Mouse (Mus musculus) gastrocnemius, postnatal 14 days (tissue): Measurements from ENCODE around the gene Gm5678. TPM values are rescaled to one million over a fixed set of nuclear protein-coding genes. Genes with fewer than 3 reads are reported as not detected.

Experiments used
- DNase-seq: peaks from one replicate; pipeline ENCODE4 v3.0.0; 2021; ENCODE audit warnings: mixed read lengths
- intact Hi-C: fragments of 180-260 bp; cut with DNase I; formaldehyde crosslinking; loops from one replicate; pipeline ENCODE4 v1.15.1; 2025; ENCODE audit warnings: low total_unique reads
- long read RNA-seq, 2 experiments: library from polyadenylated mRNA; stranded (forward); transcript quantifications; one replicate each; pipeline ENCODE4 v2.0.0; 2021
- total RNA-seq, 2 experiments: library from RNA; stranded (reverse); gene quantifications; 2 replicates each; pipeline ENCODE4 v1.2.3; 2021

The Gm5678 gene
- total RNA-seq: 1 to 10 TPM in 1 of 2 experiments, under 1 TPM in 1; 0.91 to 1.2 TPM
- long read RNA-seq, experiment 1: 0 reads
- long read RNA-seq, experiment 2: 0 reads

- intact Hi-C loops: no loop called here
- no peak for DNase-seq
Observed at GRCm38 (mm10) chr16:93627761-93628400, at the start of gene Gm5678. Gm5678 (plus strand) TSS chr16:93628097.

DNA sequence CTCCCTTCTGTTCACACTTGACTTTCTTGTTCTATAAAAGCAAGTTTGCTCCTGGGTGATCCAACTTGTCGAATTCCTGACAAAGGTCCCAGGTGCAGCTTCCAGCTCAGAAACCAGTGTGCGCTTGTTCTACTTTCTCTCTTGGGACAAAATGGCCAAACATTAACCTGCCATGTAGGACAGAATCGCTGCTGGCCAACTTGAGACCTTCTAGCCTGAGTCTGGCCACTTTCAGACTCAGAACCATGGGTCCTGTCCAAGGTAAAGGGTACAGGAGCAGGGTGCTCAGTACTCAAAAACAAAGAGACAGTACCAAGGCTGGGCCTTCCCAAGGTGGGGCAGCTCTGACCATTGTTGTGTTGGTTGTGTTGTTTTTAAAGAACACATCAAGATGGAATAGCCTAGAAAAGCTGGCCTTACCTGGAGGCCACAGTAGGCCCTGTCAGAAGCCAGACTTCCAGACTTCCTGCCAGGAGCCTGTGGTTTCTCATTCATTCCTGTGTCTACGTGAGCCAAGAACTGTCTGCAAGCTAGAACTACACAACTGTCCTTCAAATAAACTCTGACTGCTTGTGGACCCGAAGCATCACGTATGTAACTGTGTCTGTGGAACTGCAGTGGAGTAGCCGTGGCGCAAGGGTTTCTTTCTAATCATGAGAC lies 49.4 kb upstream of the Gm5678 start:
- DNase-seq: no peak
- intact Hi-C loops: no loop called here

GRCm38 (mm10) chr16:93581125-93581524 lies 46.8 kb upstream of the Gm5678 start:
- DNase-seq: no peak
- intact Hi-C loops: no loop called here

DNA sequence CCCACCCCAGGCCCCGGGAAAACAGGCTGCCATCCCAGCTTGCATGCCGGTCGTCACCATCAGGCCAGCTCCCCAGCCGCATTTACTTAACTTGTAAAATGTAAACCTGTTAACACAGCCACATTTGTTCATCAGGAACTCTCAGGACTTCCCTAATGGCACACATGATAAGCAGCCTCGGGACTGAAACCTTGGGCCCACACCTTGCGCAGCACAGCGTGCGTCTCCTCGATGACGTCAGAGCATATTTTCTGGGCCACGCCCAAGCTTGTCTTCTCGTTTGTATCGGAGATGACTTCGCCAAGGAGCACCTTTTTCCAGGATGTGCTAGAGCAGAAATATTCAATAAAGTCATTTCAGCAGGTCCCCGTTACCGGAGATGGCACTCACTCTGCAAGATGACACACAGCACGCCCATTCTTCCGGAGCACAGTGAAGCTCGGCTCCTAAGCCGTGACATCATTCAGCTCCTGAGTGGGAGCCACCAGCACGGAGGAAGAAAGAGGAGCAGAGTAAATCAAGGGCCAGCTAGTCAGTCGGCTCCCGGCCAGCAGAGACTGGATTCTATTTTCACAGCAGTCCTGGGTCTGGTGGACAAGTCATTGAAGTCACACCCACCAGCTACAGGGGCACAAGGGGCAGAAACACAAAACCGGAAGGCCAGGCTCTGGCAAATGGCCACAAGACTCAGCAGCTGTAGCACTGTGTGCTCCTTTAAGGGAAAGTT lies 42.8 kb upstream of the Gm5678 start:
- DNase-seq: no peak
- intact Hi-C loops: no loop called here

DNA sequence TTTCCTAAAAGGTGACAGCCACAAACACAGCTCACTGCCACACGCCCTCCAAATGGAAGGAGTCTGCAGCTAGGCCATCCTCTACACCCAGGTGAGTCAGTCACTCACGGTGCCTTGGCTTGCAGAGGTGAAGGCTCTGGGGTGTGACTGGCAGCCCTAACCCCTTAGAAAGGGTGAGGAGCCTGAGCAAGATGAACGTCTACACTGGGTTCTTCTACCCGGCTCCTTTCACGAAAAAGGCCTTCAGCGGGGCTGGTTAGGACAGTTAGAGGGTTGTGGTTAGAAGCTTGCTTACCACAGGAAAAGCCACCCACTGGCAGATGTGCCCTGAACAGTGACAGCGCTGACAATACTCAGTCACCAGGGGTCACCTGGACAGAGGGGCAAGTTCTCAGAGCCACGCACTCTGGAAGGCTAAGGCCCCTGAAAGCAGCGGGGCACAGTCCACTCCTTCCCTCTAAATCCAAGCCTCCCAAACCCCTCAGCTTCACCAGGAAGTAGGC lies 42.1 kb upstream of the Gm5678 start:
- intact Hi-C loops: no loop called here
- no peak for DNase-seq

DNA sequence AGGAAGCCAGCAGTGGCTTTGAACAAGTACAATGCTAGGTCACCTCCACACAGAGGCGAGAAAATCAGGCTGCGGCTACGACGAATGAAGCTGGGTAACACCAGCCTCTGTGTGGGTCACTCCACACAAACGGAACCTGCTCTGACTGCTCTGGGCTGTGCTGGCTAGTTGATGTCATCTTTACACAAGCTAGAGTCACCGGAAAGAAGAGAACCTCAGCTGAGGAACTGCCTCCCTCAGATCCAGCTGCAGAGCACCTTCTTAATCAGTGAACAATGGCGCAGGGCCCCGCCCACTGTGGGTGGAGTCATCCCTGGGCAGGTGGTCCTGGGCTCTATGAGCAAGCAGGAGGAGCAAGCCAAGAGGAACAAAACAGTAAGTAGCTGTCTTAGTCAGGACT lies 41.5 kb upstream of the Gm5678 start:
- DNase-seq: no peak
- intact Hi-C loops: no loop called here

GRCm38 (mm10) chr16:93588281-93588680 lies 39.6 kb upstream of the Gm5678 start:
- no peak for DNase-seq
- intact Hi-C loops: no loop called here

DNA sequence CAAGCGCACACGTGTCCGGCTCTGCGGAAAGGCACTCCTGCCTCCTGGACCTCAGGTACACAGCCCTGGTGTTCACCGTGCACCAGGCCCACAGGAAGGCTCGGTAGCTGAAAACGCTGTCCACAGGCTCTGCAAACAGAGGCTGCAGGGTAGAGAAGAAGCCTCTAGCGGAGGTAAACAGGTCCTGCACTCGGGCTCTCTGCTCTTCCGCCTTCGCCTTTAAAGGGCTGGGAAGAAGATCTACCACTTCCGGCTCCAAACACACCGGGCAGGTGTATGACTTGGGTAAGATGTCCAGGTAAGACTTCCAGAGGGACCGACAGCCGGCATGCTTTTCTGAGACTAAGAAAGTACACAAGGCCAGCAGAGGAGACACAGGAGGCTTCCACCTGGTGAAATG lies 37.0 kb upstream of the Gm5678 start:
- no peak for DNase-seq
- intact Hi-C loops: no loop called here

DNA sequence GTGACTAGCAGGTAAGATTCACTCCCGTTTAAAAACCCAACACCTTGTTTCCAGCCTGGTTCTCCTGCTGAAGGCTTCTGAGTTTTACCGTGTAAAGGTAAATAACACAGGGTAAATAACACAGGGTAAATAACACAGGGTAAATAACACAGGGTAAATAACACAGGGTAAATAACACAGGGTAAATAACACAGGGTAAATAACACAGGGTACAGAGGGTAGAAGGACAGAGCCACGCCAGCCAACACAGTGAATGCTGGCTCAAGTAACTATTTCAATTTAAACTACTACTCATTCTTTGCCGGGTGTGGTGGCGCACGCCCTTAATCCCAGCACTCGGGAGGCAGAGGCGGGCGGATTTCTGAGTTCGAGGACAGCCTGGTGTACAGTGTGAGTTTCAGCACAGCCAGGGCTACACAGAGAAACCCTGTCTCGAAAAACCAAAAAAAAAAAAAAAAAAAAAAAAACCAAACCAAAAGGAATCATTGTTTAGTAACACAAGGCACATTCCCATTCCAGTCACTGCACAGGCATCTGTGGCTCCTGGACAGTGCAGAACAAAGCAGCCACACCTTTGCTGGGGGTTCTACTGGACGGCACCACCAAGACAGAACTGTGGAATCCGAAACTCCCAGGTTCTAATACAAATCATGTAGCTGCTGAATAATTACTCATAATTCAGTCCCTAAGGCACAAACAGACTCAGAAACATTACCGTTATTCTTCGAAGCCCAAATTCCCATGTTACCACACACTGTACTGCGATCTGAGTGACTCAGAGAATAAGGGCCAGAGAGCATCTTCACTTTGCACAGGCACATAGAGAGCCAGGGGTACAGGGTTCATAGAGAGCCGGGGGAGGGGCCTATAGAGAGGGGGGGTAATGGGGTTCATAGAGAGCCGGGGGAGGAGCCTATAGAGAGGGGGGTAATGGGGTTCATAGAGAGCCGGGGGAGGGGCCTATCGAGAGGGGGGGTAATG lies 36.2 kb upstream of the Gm5678 start:
- intact Hi-C loops: no loop called here
- no peak for DNase-seq

GRCm38 (mm10) chr16:93592711-93593110 lies 35.2 kb upstream of the Gm5678 start:
- DNase-seq: no peak
- intact Hi-C loops: no loop called here

- intact Hi-C loops: no loop called here
- DNase-seq: no peak
Observed at GRCm38 (mm10) chr16:93593406-93593805, 34.5 kb upstream of the Gm5678 start.

DNA sequence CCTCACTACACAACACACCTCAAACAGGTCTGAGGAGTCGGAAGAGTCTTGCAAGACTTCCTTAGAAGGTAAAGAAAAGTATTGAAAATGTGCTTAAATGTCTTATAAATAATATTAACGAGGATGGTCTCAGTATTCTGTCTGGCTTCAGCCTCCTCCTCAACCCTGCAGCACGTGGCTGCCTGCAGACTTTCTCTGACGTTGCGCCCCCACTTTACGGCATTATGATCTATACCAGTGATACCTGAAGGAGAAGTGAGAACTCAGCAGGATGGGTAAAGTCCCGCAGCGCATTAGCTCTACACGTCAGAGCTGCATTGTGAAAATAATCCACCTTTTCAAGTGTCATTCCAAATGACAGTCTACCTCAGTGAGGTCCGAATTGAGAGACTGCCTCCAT lies 33.4 kb upstream of the Gm5678 start:
- intact Hi-C loops: no loop called here
- no peak for DNase-seq

DNA sequence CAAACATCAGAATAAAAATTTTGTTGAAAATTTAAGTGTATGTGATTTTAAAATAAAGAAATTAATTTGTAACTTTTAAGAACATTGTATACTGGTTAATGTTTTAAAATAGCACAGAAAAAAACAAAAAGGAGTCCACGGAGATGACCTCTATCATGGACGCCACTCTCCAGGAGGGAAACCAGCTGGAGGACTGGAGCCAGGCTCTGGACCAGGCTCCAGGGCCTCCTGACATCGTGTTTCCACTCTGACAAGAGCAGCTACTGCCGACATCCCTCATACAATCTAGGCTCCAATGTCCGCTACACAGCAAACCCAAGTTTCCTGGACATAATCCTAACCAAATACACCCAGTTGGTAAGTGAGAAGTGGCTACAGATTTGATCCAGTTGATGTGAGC lies 32.1 kb upstream of the Gm5678 start:
- intact Hi-C loops: no loop called here

DNA sequence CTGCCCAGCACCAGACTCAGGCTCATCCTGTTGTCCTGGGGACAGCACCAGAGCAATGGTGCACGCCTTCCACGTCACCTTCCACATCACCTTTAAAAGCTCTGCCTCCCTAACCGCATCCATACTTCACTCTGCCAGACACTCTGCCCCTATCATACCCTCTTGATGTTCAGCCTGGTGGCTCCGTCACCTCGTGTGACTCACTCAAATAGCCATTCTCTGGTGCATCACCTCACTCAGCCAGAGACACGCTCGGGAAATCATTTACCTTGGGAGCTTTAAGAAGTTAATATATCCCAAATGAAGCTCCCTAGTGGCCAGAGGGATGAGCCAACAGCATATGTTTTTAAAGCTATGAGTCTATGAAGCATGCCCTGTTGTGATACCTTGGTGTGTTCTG lies 31.1 kb upstream of the Gm5678 start:
- DNase-seq: no peak
- intact Hi-C loops: no loop called here

More for the DNA sequence above, 32.1 kb upstream of the Gm5678 start:
- DNase-seq: no peak

GRCm38 (mm10) chr16:93597551-93597950 lies 30.3 kb upstream of the Gm5678 start:
- no peak for DNase-seq
- intact Hi-C loops: no loop called here

- intact Hi-C loops: no loop called here
- no peak for DNase-seq
Observed at GRCm38 (mm10) chr16:93599461-93599860, 28.4 kb upstream of the Gm5678 start.

GRCm38 (mm10) chr16:93603439-93604212 lies 24.3 kb upstream of the Gm5678 start, which contains the start of gene Setd4:
Setd4 (minus strand) TSS chr16:93604063.
- intact Hi-C loops: no loop called here
- DNase-seq: peak; percentile 93

DNA sequence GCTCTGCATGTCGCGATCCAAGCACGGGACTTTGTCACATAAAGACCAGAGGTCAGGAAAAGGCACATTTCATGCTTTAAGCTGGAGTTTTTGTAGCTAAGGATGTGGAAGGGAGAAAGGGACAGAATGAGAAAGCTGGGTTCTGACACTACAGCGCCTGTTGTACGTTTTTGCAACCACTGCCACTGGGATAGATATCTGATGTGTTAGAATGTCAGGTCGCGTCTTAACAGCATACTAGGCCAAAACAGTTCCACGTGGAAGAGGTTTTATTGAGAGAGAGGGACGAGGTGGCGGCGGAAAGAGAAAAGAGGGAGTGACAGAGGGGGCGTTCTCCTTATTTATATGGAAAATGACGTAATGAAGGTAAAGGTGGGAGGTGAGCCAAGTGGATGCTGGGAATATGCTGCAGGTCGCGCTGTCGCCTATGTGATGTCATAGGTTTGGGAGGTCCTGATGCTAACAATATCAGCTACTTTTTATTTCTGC lies 23.4 kb upstream of the Gm5678 start:
- DNase-seq: no peak
- intact Hi-C loops: no loop called here
